Mouse (Mus musculus): ENCODE measurements around the gene Mr1.

GRCm38 (mm10) chr1:155138795-155139194, 7.8 kb downstream of the Mr1 start:
- TF ChIP-seq CTCF (IDR thresholded peaks at IDR 0.05) (no peak), EP300 (IDR thresholded peaks at IDR 0.05) (peak; percentile 70)

All from lung, postnatal 0 days (tissue).